Mouse (Mus musculus): Measurements from ENCODE around the gene Hdac4. TPM values are rescaled to one million over a fixed set of nuclear protein-coding genes. Genes with fewer than 3 reads are reported as not detected.

Hdac4 gene
- polyA plus RNA-seq, 1 experiment from 2014 or later: 38.0 TPM

DNA sequence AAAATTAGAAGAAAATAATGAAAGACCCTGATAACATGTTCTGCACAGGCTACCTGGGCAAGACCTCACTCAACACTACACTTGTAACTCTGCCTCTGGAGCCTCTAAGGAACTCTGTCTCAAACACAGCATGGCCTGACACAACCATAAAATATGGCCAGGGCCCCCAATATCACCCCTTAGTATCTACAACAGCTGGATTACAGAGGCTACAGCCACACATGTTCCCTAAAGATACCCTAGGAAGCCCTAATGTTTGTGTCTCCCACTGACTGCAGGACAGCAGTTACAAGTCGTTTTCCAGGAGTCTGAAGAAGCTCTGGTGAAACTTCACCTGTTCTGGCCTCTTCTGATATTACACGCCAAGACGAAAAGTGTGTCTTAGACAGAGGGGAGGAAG is 65.7 kb downstream of the Hdac4 start:
- Histone ChIP-seq H3K27ac (ENCODE audit: low read depth, low read length) (no peak overlapping the region), H3K36me3 (ENCODE audit: control insufficient read depth, insufficient read depth, low read length) (no peaks in the 10 kb centered on the region), H3K4me3 (ENCODE audit: low read depth, low read length) (no peak overlapping the region), H3K4me1 (ENCODE audit: control insufficient read depth, insufficient read depth, low read length) (peaks cover 8% of the 10 kb centered on the region), H3K4me2 (ENCODE audit: low read depth, low read length) (no peak overlapping the region), H3K9ac (replicated peaks; ENCODE audit: low read depth, low read length) (no peak overlapping the region), H3K27me3 (ENCODE audit: control insufficient read depth, insufficient read depth, low read length) (no peaks in the 10 kb centered on the region), H3K9me3 (ENCODE audit: control insufficient read depth, low read length) (no peaks in the 10 kb centered on the region)
- ATAC-seq (ENCODE audit: low read depth): no peak
- WGBS: 92% methylated on average over 3 of the region's 3 CpGs

DNA sequence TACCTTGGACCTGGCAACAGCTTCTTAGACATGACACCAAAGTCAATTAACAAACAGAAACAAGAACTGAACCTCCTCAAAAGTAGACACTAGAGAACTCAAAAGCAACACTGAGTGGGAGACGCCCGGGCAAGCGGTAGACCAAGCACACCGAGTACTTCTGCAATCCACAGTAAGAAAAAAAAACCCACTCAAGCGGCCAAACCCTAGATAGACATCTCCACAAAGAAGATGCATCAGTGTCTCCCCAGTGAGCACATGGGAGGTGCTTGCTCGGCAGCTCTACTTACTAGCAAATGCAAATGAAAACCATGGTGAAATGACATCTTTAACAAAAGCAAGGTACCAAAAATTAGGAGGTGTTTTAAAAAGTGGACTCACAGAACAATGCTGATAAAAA is 67.7 kb downstream of the Hdac4 start:
- H3K4me2 ChIP-seq (ENCODE audit: low read depth, low read length): no peak overlapping the region
- no peak overlapping the region for H3K9ac ChIP-seq (replicated peaks; ENCODE audit: low read depth, low read length)
- 92% methylated on average over 6 of the region's 6 CpGs for WGBS

DNA sequence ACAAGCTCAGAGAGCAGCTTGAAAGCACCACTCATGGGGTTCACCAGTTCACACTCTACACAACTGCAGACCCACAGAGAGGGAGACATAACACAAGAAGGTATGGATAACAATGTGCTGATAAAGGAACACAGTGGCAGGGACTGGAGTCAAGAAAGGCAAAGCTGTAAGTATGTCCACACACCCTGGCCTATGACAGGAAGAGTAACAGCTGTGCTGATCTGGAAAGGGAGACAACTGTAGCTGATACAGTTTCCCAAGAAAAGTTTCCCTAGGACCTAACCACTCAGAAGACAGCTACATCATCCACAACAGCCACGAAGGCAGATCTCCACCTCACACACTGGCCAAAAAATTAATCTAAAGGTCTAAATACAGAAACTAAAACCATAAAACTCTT is 68.1 kb downstream of the Hdac4 start:
- no peaks in the 10 kb centered on the region for H3K27me3 ChIP-seq (ENCODE audit: control insufficient read depth, insufficient read depth, low read length)
- 97% methylated on average over 1 of the region's 1 CpGs for WGBS
- no peaks in the 10 kb centered on the region for H3K9me3 ChIP-seq (ENCODE audit: control insufficient read depth, low read length)
- no peak for ATAC-seq (ENCODE audit: low read depth)
- peaks cover 8% of the 10 kb centered on the region for H3K4me1 ChIP-seq (ENCODE audit: control insufficient read depth, insufficient read depth, low read length)
- no peak overlapping the region for H3K4me2 ChIP-seq (ENCODE audit: low read depth, low read length)
- no peak overlapping the region for H3K27ac ChIP-seq (ENCODE audit: low read depth, low read length)
- H3K4me3 ChIP-seq (ENCODE audit: low read depth, low read length): no peak overlapping the region
- no peak overlapping the region for H3K9ac ChIP-seq (replicated peaks; ENCODE audit: low read depth, low read length)
- H3K36me3 ChIP-seq (ENCODE audit: control insufficient read depth, insufficient read depth, low read length): no peaks in the 10 kb centered on the region

More for the DNA sequence above, 67.7 kb downstream of the Hdac4 start:
- Histone ChIP-seq H3K36me3 (ENCODE audit: control insufficient read depth, insufficient read depth, low read length) (no peaks in the 10 kb centered on the region), H3K4me3 (ENCODE audit: low read depth, low read length) (no peak overlapping the region), H3K4me1 (ENCODE audit: control insufficient read depth, insufficient read depth, low read length) (peaks cover 8% of the 10 kb centered on the region), H3K27me3 (ENCODE audit: control insufficient read depth, insufficient read depth, low read length) (no peaks in the 10 kb centered on the region), H3K27ac (ENCODE audit: low read depth, low read length) (no peak overlapping the region), H3K9me3 (ENCODE audit: control insufficient read depth, low read length) (no peaks in the 10 kb centered on the region)
- no peak for ATAC-seq (ENCODE audit: low read depth)

DNA sequence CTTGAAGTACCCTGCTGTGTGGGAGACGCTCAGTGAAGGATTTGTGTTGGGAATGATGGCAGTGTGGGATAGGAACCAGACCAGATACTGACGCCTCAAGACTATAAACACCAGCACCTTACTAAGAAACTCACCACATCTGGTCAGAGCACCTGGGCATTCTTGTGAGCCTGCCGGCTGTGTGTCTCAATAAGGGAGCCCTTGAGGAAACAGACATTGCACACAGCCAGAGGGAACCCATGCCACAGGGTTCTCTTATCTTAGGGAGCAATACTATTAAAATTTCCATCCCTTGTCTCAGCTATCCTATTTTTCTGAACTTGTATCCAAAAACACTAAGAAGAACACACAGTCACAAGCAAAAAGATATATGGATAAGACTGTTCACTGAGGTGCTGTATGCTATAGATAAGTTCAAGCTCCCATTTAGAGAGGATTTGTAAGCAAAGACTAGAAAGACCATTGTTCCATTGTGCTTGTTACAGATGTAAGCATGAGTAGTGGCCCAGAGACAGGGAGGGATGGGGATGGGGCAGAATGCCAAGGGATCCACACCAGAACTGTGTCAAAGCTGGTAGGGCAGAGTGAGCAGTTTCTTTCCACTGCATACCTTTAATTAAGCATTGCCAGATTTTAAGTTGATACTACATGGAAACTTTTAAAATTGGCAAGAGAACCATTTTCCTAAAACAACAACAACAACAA is 70.8 kb downstream of the Hdac4 start:
- ATAC-seq (ENCODE audit: low read depth): no peak
- Histone ChIP-seq H3K4me3 (ENCODE audit: low read depth, low read length) (no peak overlapping the region), H3K4me1 (ENCODE audit: control insufficient read depth, insufficient read depth, low read length) (no peaks in the 10 kb centered on the region), H3K27ac (ENCODE audit: low read depth, low read length) (no peak overlapping the region), H3K27me3 (ENCODE audit: control insufficient read depth, insufficient read depth, low read length) (no peaks in the 10 kb centered on the region), H3K9ac (replicated peaks; ENCODE audit: low read depth, low read length) (no peak overlapping the region), H3K36me3 (ENCODE audit: control insufficient read depth, insufficient read depth, low read length) (no peaks in the 10 kb centered on the region), H3K9me3 (ENCODE audit: control insufficient read depth, low read length) (no peaks in the 10 kb centered on the region), H3K4me2 (ENCODE audit: low read depth, low read length) (no peak overlapping the region)
- WGBS: 73% methylated on average over 3 of the region's 3 CpGs

DNA sequence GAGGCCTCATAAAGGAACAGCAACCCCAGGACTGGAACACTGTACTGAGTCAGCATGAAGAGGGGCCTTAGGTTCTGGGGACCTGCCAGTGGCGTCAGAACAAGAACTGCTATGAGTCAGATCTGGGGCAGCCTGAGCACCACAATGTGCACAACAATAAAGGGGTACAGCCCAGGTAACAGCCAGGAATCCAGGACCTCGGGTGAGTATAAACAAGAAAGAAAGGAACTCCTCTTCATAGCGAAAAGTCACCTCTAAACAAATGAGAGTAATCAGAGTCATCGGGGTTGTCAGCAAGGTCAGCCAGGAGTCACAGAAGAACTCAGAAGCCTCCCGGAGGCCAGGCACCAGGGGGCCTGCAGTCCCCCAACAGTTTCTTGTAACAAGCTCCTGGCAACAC is 76.2 kb downstream of the Hdac4 start:
- no peak overlapping the region for H3K4me3 ChIP-seq (ENCODE audit: low read depth, low read length)
- H3K27me3 ChIP-seq (ENCODE audit: control insufficient read depth, insufficient read depth, low read length): no peaks in the 10 kb centered on the region
- H3K4me2 ChIP-seq (ENCODE audit: low read depth, low read length): no peak overlapping the region
- 54% methylated on average over 5 of the region's 5 CpGs for WGBS
- H3K36me3 ChIP-seq (ENCODE audit: control insufficient read depth, insufficient read depth, low read length): no peaks in the 10 kb centered on the region
- no peak overlapping the region for H3K27ac ChIP-seq (ENCODE audit: low read depth, low read length)
- no peaks in the 10 kb centered on the region for H3K4me1 ChIP-seq (ENCODE audit: control insufficient read depth, insufficient read depth, low read length)
- no peaks in the 10 kb centered on the region for H3K9me3 ChIP-seq (ENCODE audit: control insufficient read depth, low read length)
- no peak overlapping the region for H3K9ac ChIP-seq (replicated peaks; ENCODE audit: low read depth, low read length)
- no peak for ATAC-seq (ENCODE audit: low read depth)

DNA sequence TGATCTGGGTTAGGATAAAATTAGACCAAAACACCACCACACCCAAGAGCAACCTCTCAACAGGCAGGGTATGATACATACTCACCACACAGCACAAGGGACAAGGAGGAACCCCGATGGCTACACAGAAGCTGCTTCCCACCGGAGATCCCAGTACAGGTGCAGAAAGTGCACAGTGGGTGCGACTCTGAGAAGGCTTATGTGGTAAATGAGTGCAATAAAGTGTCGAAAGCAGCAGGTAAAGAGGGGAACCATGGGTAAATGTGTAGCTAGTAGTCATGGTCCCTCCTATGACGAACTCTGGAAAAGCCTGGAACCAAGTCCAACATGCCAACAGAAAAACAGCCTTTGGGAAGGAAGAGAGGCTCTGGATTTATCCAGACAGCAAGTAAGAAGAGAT is 77.9 kb downstream of the Hdac4 start:
- H3K27me3 ChIP-seq (ENCODE audit: control insufficient read depth, insufficient read depth, low read length): no peaks in the 10 kb centered on the region
- 94% methylated on average over 5 of the region's 5 CpGs for WGBS
- H3K27ac ChIP-seq (ENCODE audit: low read depth, low read length): no peak overlapping the region
- no peaks in the 10 kb centered on the region for H3K9me3 ChIP-seq (ENCODE audit: control insufficient read depth, low read length)
- no peak for ATAC-seq (ENCODE audit: low read depth)
- no peak overlapping the region for H3K9ac ChIP-seq (replicated peaks; ENCODE audit: low read depth, low read length)
- H3K36me3 ChIP-seq (ENCODE audit: control insufficient read depth, insufficient read depth, low read length): no peaks in the 10 kb centered on the region
- no peak overlapping the region for H3K4me2 ChIP-seq (ENCODE audit: low read depth, low read length)
- H3K4me1 ChIP-seq (ENCODE audit: control insufficient read depth, insufficient read depth, low read length): no peaks in the 10 kb centered on the region
- H3K4me3 ChIP-seq (ENCODE audit: low read depth, low read length): no peak overlapping the region

DNA sequence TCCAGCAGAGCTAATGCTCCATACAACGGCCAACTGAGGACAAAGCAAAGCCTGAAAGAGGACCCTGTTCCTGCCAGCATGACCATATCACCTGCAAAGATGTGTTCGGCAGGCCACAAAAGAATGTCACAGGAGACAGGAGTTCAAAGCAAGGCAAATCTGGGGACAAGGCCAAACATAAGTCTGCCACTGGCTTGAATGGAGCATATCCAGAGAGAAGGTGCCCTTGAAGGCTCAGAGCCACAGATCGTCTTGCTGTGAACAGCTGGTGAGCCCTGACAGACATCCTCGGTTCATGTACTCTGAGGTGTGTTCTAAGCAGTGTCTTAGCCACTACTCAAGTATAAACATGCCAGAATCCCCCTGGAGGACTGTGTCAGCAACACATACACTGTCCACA is 79.3 kb downstream of the Hdac4 start:
- Histone ChIP-seq H3K4me1 (ENCODE audit: control insufficient read depth, insufficient read depth, low read length) (no peaks in the 10 kb centered on the region), H3K9me3 (ENCODE audit: control insufficient read depth, low read length) (no peaks in the 10 kb centered on the region), H3K27me3 (ENCODE audit: control insufficient read depth, insufficient read depth, low read length) (no peaks in the 10 kb centered on the region), H3K36me3 (ENCODE audit: control insufficient read depth, insufficient read depth, low read length) (no peaks in the 10 kb centered on the region), H3K27ac (ENCODE audit: low read depth, low read length) (no peak overlapping the region), H3K4me2 (ENCODE audit: low read depth, low read length) (no peak overlapping the region), H3K9ac (replicated peaks; ENCODE audit: low read depth, low read length) (no peak overlapping the region), H3K4me3 (ENCODE audit: low read depth, low read length) (no peak overlapping the region)
- WGBS: 79% methylated on average over 4 of the region's 4 CpGs
- ATAC-seq (ENCODE audit: low read depth): no peak

DNA sequence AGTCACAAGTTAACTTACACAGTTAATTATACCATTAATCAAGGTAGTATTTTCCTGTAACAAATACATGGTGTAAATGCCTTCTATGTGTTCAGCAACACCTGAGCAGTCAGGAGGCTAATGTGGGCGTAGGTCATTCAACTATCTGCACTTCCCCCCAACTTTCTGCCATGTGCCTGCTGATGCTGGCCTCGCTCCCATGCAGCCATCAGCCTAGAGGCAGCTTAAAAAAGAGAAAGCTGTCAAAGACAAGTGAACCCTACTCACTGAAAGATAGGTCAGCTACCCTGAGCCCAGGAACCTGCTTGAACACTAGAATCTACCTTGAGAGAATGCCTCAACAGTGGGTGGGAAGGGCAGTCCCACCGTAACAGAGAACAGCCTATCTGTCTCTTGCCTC is 81.4 kb downstream of the Hdac4 start:
- H3K4me2 ChIP-seq (ENCODE audit: low read depth, low read length): no peak overlapping the region
- no peaks in the 10 kb centered on the region for H3K9me3 ChIP-seq (ENCODE audit: control insufficient read depth, low read length)
- ATAC-seq (ENCODE audit: low read depth): no peak
- H3K4me3 ChIP-seq (ENCODE audit: low read depth, low read length): no peak overlapping the region
- no peak overlapping the region for H3K9ac ChIP-seq (replicated peaks; ENCODE audit: low read depth, low read length)
- no peak overlapping the region for H3K27ac ChIP-seq (ENCODE audit: low read depth, low read length)
- no peaks in the 10 kb centered on the region for H3K4me1 ChIP-seq (ENCODE audit: control insufficient read depth, insufficient read depth, low read length)
- H3K36me3 ChIP-seq (ENCODE audit: control insufficient read depth, insufficient read depth, low read length): no peaks in the 10 kb centered on the region
- WGBS: 97% methylated on average over 3 of the region's 3 CpGs
- H3K27me3 ChIP-seq (ENCODE audit: control insufficient read depth, insufficient read depth, low read length): no peaks in the 10 kb centered on the region

DNA sequence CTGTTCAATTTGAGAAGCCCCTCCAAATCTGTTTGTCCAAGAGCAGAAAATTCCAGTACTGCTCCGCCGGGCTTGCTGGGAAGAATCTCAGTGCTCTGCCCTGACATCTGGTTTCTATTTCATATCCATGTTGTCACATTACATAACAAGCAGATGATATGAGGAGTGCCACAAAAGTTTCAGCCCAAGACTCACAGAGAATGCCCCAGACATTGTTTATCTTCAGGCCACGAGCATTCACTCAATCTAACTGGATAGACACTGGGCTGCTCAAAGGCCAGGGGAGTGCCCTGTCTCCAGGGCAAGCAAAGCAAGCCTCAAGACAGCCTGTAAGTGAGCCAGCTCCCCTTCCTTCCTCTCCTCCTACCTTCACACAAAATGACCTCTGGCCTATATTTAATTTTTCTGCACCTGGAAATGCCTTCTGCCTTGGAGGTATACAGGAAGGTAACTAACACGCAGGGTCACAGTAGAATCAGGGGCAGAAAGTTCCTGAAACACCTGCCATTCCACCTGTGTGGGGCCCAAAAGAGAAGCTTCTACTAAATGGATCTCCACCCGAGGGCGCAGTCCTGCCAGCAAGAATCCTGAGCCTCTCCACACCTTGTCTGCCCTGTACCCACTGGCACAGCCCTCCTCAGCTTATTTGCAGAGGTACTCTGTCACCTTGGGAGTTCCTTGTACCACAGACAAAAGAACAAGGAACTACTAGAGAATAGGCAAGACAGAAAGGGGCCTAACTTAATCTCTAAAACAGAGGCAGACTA is 82.1 kb downstream of the Hdac4 start:
- Histone ChIP-seq H3K27ac (ENCODE audit: low read depth, low read length) (no peak overlapping the region), H3K9ac (replicated peaks; ENCODE audit: low read depth, low read length) (no peak overlapping the region), H3K4me2 (ENCODE audit: low read depth, low read length) (no peak overlapping the region), H3K36me3 (ENCODE audit: control insufficient read depth, insufficient read depth, low read length) (no peaks in the 10 kb centered on the region), H3K9me3 (ENCODE audit: control insufficient read depth, low read length) (no peaks in the 10 kb centered on the region), H3K4me1 (ENCODE audit: control insufficient read depth, insufficient read depth, low read length) (no peaks in the 10 kb centered on the region), H3K27me3 (ENCODE audit: control insufficient read depth, insufficient read depth, low read length) (no peaks in the 10 kb centered on the region), H3K4me3 (ENCODE audit: low read depth, low read length) (no peak overlapping the region)
- WGBS: 80% methylated on average over 6 of the region's 6 CpGs
- ATAC-seq (ENCODE audit: low read depth): no peak

Data from neural tube, embryonic 14.5 days (tissue).